Mouse (Mus musculus) lung, postnatal 25 days (tissue): ENCODE results near the gene Ubl7.

Source experiments
- DNase-seq: peaks from one replicate; pipeline ENCODE4 v3.0.0; 2022; ENCODE audit warnings: low spot score

Ubl7 gene

DNA sequence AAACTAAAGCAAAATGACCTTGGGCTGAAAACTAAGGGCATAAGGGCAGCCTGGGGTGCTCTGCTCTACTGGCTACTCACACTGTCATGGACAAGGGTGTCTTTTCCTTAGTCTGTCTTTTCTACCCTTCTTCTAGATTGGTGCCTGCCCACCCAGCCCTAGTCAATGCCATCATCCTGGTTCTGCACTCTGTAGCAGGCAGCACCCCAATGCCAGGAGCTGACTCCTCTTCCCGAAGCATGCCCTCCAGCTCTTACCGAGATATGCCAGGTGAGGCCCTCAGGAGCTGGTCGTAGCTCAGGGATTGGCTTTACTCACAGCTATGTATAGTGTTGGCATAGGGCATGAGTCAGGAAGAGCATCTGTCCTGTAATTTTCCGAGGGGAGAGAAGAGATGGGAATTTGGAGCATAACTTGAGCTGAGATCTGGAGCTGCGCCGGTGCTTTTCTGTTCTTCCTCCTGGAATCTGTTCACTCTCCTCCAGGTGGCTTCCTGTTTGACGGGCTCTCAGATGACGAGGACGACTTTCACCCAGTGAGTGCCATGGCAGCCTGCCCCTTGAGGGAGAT lies 10.8 kb downstream of the Ubl7 start:
- DNase-seq, result no peak

DNA sequence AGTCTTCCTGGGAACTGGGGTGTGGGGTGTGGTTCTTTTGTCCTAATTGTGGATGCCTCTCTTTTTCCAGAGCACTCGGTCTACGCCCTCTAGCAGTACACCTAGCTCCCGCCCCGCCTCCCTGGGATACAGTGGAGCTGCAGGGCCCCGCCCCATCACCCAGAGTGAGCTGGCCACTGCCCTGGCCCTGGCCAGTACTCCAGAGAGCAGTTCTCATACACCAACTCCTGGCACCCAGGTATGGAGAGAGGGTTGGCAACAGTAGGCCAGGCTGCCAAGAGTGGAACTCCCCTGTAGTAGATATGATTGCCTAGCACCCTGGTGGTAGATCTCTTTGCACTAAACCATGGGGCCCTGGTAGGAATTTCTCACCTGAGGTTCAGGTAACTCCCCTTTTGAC lies 11.6 kb downstream of the Ubl7 start:
- no peak for DNase-seq

DNA sequence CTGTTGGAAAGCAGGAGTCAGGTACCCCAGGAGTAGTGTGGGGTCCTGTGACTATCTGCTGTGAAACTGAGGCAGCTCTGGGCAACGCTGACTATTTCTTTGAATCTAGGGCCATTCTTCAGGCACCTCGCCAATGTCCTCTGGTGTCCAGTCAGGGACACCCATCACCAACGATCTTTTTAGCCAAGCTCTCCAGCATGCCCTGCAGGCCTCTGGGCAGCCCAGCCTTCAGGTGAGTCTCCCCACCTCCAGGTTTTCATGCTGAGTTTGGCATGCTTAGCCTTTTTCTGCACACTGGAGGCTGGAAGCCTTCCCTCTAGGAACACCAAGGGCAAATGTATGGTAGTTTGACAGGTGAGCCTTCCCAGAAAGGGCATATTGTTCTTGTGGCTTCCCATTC lies 12.3 kb downstream of the Ubl7 start:
- no peak for DNase-seq

DNA sequence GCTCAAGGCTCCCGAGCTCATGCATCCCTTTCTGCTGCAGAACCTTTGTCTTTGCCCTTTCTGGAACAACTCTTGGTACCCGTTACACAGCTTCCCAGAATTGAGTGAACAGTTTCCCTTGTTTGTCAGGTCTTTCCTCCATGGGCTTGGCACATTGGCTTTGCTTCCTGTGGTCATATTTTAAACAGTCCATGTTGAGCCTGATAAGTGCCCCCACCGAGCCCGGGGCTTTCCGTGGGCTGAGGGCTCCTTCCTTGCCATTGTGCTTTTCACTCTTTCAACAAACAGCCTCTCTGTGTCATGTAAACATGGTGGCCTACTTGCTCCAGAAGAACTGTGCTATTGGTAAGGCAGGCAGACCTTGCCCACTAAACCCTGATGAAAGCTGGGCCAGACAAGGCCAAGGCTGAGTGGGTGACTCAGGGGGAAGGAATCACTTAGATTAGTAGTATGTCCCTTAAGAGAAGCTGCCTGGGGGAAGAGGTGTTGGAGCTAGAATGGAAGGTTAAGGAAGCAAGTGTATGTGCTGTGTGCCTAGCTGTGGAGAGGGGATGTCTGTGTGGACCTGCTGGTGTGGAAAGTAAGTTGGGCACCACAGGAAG lies 20.5 kb downstream of the Ubl7 start:
- DNase-seq, result peak; percentile 70

DNA sequence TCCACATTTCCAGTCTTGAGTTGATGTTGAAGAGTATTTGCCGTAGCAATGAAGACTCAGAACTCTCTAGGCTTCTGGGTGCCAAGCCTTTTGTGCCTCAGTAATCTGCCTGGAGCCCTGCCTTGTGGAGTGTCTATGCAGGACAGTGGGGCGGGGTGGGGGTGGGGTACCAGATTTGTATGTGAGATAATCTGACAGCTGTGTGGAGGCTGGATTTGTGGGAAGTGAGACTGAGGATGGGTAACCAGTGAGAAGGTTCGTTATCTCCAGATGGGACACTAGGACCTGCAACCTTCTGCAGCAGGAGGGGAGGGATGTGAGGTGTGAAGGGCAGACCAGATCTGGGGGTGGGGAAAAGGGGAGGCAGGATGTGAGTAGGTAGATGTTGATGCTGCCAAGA lies 21.5 kb downstream of the Ubl7 start:
- no peak for DNase-seq

DNA sequence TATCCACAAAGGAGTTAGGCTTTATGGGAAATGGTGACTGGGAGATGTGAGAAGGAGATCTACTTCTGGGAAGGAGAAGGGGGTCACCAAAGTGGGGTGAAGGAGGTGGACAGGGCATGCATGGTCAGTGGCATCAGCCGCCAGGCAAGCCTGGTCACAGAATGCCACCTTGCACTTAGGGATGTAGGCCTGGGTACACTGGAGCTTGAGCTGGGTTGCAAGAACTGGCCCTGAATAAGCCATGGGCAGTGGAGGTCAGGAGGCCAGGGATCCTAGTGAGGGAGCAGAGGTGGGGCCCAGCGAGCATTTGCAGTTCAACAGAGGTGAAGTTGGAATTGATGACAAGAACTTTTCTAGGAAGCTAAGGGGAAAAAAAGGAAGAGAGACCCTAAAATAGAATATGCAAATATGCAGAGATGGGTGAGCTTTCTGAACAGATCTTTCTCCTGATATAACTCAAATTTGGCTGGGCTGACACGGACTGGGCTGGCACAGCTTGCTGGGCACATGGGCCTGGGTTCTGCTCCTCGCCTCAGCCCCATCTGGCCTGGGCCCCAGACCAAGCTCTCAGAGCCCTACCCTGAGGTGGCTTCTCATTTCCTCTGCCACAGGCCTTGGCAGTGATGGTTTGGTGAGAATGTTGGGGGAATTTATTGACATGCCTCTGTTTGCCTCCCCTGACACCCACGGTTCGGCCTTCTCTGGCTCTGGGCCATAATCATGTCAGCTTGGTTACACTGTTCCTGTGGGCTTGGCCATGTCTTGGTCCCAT lies 22.2 kb downstream of the Ubl7 start:
- no peak for DNase-seq

DNA sequence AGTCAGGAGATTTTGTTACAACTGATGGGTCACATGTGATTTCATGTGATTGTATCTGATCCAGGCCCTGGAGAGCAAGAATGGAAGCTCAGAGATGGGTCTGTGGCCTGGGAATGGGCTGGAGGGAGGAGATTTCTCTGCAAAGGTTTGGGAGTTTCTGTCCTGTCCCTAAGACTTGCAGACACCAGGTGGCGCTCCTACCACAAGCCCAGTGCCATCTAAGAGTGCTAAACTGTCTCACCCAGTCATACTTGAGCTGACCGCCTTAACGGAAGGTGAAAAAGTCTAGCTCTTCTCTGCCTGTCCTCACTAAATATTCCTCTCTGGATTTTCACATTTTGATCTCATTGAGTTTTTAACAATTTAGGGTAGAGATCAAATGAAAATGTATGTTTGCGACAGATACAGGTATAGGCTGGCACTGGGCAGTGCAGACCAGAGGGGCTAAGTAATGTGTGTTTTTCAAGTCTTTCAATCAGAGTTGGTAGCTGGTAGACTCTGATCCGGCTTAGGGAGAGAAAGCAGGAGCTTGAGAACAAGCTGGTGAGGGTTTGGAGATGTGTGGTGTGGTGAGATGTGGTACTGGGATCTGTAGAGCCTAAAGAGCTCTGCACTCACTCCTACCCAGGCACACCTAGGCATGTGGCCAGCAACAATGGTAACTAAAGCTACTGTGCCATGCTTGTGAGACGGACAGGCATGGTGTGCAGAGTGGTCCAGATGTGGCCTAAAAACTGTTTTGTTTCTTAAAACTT lies 25.1 kb downstream of the Ubl7 start:
- peak; percentile 91 for DNase-seq

DNA sequence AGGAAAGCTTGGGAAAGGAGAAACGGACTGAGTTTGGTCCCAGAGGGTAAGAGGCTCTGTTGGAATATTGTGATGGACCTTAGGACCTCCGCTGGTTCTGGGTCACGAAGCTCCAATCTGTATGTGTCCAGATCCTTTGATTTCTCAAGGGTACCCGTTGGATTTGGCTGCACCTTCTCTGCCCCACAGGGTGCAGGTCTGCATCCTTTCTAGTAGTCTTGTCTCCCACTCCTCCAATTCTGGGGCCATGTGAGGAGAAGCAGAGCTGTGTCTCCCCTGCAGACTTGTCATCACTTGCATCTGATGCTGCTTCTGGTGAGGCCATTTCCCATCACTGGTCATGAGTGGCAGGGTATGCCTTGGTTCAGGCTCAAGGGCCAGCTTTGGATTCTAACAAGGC lies 26.4 kb downstream of the Ubl7 start:
- no peak for DNase-seq

DNA sequence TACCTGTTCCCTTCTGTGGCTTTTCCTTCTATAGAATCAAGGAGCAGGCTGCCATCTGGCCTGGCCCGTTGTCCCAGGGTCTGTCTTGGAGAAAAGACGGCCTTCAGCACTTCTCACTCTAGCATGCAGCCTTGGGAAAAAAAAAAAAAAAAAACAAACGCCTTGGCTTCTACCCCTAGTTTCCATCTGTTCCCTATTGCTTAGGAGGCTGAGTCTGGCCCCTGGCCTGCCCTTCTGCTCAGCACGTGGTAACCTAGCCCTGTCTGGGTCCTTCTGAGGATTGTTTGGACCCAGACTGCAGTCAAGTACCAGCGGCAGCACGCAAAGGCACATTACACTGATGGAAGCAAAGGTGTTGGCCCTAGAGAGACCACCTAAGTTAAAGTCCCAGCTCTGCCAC lies 26.9 kb downstream of the Ubl7 start:
- DNase-seq, result no peak

DNA sequence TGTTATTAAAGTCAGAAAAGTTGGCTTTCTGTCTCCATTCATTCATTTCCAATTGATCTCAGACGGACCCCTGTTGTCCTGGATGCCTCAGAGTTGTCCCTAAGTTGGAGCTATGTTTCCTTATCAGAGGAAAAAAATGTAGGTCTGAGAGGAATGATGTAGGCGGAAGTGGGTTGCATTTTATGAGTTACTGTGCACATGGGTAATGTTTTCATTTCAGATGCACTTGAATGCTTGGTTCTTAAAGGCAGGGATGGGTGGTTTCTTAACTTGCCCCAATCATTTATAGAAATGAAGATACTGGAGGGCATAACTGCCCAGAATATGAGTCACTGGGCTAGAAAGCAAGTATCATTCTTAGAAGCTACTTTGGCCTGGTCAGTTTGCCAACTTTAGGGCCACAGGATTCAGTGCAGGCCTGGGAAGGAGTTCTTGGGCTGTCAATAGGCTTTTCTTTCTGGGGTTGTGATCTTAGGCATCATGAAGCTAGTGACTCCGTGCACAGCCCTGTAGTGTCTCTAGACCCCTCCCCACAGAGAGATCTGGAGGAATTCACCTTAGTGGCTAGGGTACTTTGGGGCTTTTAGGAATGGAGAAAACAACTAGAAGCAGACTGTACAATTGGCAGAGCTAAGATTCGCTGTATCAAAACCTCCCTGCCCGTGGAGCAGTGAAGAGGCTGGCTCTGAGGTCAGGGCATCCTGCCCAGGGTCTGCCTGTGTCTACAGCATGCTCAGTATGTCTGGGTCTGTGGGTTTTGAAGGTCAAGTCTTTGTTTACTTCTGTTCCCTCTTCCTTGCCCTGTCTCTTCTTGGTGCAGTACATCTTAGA lies 27.7 kb downstream of the Ubl7 start:
- no peak for DNase-seq

DNA sequence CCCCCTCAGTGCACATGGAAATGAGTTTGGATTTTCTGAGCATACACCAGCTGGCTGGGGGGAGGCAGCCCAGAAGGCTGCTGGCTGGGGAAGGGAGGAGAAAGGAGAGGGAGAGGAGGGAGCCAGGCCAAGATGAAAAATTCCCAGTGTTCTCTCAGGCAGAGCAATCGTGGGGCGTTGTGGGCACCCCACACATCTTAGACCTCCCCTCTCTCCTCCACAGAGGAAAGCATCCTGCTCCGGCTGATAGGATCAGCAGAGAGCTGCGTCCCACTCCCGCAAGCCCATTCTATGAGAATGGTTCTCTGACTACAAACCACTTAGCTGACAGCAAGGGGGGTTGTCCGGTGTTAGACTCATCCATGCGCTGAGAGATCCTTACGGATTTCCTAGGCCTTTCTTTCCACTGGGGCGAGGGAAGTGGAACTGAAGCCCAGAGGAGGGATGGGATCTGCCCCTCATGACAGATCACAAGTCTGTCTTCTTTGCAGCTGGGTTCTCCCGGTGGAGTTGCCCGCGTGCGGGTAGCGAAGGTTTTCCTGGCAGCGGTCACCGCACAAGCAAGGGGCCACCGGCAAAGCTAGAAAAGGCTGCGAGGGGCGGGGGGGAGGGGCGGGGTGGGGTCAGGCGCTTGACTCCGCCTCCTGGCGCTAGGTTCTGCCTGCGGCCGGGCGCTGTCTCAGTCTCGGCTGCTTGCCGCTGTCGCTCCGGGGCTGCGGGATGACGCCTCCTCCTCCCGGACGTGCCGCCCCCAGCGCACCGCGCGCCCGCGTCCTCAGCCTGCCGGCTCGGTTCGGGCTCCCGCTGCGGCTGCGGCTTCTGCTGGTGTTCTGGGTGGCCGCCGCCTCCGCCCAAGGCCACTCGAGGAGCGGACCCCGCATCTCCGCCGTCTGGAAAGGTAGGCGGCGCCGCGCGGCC lies 28.9 kb downstream of the Ubl7 start, which contains the start of gene Sema7a:
TSS of gene Sema7a (plus strand) at position 682 of the 918 bp plus-strand sequence.
- peak; percentile 71 for DNase-seq

DNA sequence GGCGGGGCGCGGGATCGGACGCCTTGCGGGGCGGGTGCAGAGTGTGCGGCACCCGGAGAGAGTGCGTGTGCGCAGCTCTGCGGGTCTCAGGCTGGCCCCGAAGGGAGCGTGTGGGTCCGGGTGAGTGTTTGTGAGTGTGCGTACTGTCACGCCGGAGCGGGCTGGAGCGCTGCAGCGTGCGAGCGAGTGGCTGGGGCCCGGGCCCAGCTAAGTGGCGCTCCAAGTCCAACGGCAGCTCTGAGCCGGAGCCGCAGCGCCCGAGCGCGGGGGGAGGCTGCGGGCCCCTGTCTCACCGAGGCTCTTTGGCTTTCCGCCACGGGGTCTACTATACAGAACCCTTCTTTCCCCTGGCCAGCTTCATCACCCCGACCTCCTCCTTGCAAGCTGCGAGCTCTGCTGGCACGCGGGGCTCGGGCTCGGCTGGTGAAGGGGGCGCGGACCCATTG lies 29.6 kb downstream of the Ubl7 start:
- DNase-seq, result no peak

- no peak for DNase-seq
These were observed 30.3 kb downstream of the Ubl7 start for GRCm38 (mm10) chr9:57940861-57941638.

DNA sequence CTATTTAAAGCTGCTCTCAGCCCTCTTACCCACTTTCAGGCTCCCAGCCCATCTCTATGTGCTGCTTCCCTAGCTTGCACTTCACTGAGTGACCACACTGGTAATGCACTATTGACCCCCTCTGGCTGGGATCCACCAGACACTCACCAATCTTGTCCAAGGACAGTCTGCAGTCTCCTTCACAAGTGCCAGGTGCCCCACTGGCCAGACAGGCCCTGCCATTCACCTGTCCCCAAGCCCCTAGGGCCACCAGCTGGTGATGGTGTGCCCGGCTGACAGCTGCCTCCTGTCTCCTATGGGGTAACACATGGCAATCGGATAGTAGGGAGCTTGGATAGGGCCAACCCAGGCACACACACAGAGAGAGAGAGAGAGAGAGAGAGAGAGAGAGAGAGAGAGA lies 31.3 kb downstream of the Ubl7 start:
- no peak for DNase-seq

- no peak for DNase-seq
These were observed 32.3 kb downstream of the Ubl7 start for GRCm38 (mm10) chr9:57943067-57943466.

DNA sequence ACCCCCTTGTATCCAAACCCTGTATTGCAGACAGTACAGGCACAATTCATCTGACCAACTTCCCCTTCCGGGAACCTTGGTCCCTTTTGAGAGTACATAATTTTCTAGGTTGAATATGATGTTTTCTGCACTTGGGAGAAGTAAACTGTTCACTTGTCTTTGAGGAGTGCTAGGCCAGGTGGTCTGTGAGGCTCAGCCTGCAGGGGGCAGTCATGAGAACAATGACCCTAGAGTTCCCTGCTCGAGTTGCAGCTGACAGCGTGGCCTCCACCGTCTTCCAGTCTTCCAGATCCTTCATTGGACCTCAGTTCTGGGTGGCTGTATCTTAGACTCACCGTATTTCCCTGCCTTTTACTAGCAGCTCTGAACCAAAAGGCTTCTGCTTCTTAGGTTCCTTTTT lies 33.8 kb downstream of the Ubl7 start:
- peak; percentile 63 for DNase-seq

GRCm38 (mm10) chr9:57945771-57946616 lies 35.2 kb downstream of the Ubl7 start:
- no peak for DNase-seq

DNA sequence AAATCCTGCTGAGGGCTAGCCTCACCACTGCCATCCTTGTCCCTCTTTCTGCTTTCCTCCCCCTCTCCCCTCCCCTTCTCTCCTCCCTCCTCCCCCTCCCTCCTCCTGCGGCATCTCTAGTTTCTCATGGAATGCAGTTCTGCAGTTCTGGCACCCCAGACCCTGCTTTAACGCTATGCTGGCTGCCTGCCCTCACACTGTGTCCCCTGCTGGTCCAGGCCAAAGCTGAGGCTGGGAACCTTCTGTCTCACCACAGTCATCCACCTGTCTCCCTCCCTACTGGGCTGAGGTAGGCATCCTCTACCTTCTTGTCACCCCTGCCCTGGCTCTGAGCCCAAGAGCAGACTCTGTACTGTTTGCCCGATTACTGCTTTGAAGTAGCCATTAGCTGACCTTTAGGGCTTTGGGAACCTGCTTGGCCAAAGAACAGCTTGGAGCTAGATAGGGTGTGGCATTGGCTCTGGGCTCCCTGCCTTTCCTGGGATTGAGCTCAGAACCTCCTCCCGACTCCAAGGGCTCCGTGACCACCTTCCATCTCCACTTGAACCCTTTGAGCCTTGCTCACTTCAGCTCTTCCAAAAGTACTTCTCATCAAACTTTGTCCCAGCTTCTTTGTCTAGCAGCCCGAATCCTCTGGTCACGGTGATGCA lies 36.7 kb downstream of the Ubl7 start:
- no peak for DNase-seq
